Mouse (Mus musculus) ES-E14 (cell line): ENCODE data around the gene Snrnp25.

Experiments
- HCFC1 ChIP-seq: IDR thresholded peaks from 2 replicates; pipeline ENCODE4 v1.6.1; 2012; ENCODE audit warnings: low read length, inconsistent platforms, borderline replicate concordance; ENCODE audit not compliant: insufficient read depth
- ZNF384 ChIP-seq: IDR thresholded peaks from 2 replicates; pipeline ENCODE4 v1.6.1; 2012; ENCODE audit warnings: low read depth, low read length, inconsistent platforms

DNA sequence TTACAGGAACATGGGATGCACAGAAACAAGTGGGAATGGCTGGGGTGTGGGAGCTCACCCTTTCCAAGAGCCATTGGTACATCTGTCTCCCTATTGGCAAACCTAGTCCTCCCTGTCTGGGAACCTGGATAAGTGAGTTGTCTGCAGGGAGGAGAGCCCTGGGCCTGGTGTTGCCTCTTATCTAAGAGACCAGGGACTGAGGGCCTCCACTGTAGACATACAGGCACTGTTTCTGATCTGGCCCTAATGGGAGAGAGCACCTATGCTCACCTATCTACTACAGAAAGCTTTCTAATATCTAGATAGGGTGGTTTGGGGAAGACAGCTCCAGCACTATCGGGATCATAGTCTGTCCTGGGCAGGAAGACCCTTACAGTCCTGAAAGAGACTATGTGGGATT lies 50.9 kb downstream of the Snrnp25 start:
- TF ChIP-seq ZNF384 (no peak), HCFC1 (no peak)
